Mouse (Mus musculus): ENCODE results near the gene Zfp664.

Gene Zfp664

DNA sequence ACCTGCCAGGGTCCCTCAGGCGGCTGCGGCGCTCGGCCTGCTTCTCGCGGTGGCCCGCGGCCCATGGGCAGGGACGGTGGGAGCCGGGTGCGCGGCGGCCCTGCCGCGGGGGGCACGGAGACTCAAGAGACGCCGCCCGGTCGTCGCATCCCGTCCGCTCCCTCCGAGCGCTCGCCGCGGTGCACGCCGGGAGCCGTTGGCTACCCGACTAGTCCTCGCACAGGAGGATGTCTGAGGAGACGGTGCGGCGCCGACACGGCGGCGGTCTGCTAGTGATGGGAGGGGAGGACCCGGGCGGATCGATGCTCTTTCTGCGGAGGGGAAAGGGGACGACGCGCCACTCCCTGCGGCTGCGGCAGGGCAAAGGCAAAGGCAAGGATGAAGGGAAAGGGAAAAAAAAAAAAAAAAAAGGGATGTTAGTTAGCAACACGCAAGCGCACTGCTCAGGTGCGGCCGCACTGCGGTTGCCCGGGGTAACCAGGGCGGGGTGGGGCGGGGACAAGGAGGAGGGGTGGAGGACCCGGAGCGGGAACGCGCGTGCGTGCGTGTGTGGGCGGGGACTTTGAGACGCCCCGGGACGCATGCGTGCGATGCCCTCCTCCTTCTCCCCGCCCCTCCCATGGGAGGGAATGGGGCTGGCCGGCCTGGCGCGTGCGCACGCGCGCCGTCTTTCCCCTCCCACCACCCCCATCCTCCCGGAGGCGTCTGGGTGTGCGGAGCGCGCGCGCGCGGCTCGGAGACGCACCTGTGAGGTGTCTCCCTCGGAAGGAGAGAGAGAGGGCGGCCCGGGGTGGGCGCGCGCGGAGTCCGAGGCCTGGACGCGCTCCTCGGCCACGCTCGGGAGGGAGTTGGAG, at the start of gene Zfp664, which contains the start of gene Ccdc92:
Zfp664 (plus strand) TSS at position 679 of the 854 bp plus-strand sequence.
Ccdc92 (minus strand) TSS at position 412 of the 854 bp plus-strand sequence.
- peak; percentile 99 for DNase-seq (ENCODE audit: low read depth, low spot score)

DNA sequence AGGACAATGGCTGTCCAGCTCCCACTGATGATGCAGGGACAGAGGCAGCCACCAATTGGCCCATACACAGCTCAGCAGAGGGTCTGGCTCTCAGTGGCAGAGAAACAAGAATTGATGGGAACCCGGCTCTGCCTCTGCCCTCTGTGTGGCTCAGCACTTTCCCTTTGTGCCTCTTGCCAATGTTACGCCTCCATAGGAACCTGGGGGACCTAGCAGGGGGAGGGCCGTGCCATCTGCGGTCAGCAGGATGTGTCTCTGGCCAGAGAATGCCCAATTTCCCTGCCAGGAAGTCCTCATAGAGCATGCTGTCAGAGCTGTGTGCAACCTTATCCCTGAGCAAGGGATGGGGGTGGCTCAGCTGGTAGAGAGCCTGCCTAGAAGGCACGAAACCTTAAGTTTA, 47.7 kb upstream of the Zfp664 start:
- DNase-seq (ENCODE audit: low read depth, low spot score), result no peak

DNA sequence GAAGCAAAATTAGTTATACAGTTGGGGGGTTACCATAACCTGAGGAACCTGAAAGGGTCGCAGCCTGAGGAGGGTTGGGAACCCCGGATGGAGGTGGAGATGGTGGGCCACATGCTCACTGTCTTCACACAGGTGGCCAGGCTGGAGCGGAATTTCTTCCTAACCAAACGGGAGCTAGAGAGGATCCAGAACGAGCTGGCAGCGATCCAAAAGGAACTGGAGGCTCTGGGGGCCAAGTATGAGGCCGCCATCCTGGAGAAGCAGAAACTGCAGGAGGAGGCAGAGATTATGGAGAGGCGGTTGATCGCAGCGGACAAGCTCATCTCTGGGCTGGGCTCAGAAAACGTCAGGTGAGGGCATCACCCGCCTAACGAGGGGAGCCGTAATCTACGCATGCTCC, 45.4 kb upstream of the Zfp664 start:
- DNase-seq (ENCODE audit: low read depth, low spot score), result no peak

GRCm38 (mm10) chr5:124822128-124822894, 40.2 kb upstream of the Zfp664 start:
- DNase-seq (ENCODE audit: low read depth, low spot score), result no peak

DNA sequence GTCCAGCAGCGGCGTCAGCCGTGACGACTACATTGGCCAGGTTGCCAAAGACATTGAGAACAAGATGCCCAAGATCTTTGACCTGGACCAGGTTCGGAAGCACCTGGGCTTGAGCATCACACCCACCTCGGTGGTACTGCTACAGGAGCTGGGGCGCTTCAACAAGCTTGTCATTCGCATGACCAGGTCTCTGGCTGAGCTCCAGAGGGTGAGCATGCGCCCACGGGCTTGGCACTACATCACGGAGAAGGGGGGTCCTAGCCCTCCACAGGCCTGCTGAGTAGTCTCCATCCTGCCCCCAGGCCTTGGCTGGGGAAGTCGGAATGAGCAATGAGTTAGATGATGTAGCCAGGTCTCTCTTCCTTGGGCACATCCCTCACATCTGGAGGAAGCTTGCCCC, 32.2 kb upstream of the Zfp664 start:
- DNase-seq (ENCODE audit: low read depth, low spot score), result no peak

- no peak for DNase-seq (ENCODE audit: low read depth, low spot score)
Measured at GRCm38 (mm10) chr5:124835218-124835617, 27.3 kb upstream of the Zfp664 start.

GRCm38 (mm10) chr5:124836075-124836474, 26.4 kb upstream of the Zfp664 start:
- no peak for DNase-seq (ENCODE audit: low read depth, low spot score)

DNA sequence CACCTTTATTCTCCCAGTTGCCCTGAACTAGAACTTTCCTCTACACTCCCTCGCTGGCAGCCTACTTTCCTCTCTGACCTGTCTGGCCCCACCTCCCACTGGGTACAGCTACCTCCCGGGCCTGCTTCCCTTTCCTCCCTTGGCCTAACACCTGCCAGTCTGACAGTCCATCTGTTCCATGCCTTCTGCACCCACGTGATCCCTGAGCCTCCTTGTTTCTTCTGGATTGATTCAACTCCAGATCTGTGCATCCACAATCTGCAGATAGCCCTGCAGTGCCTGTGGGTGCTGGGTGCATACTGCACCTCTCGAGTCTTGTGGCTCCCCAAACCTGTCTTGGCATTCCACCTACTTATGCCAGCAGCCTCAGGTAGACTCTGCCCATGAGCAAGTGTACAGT, 25.9 kb upstream of the Zfp664 start:
- DNase-seq (ENCODE audit: low read depth, low spot score), result no peak

- no peak for DNase-seq (ENCODE audit: low read depth, low spot score)
Measured at GRCm38 (mm10) chr5:124840202-124840601, 22.3 kb upstream of the Zfp664 start.

GRCm38 (mm10) chr5:124840669-124841068, 21.8 kb upstream of the Zfp664 start:
- no peak for DNase-seq (ENCODE audit: low read depth, low spot score)

DNA sequence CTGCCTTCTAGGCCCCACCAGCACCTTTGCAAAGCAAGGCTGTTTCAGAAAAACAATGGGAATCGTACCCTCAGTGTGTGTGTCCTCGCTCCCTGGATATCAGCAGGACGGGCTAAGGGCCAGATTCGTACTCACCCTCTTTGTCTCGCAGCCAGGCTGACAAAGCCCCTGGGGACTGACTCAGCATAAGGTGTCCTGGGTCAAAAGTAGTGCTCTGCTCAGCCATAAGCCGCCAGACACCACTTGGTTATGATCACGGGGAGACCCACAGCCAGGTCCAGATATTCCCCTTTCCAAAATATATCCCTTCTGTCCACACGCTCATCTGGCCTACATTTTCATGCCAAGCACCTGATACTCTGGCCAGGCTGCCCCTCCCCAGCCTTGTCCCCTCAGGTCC, 19.1 kb upstream of the Zfp664 start:
- DNase-seq (ENCODE audit: low read depth, low spot score), result no peak

GRCm38 (mm10) chr5:124844929-124845328, 17.6 kb upstream of the Zfp664 start:
- no peak for DNase-seq (ENCODE audit: low read depth, low spot score)

- no peak for DNase-seq (ENCODE audit: low read depth, low spot score)
Measured at GRCm38 (mm10) chr5:124847014-124847413, 15.5 kb upstream of the Zfp664 start.

DNA sequence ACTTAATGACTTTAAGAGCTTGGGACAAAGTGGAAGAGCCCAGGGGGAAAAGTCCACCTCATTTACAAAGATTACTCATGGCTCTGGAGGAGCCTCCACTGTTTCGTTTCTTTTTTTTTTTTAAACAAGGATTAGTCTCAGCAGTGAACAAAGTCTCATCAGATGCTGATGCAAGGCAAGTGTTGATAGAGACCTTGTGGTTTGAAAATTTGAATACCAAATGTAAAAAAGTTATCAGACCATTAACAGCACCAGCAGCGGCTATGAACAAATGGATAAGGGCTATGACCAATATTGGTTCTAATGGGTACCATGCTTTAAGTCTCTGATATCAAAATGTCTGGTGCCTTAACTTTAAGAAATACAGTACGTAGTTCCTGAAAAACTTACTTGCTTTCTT, 13.5 kb upstream of the Zfp664 start:
- DNase-seq (ENCODE audit: low read depth, low spot score), result no peak

DNA sequence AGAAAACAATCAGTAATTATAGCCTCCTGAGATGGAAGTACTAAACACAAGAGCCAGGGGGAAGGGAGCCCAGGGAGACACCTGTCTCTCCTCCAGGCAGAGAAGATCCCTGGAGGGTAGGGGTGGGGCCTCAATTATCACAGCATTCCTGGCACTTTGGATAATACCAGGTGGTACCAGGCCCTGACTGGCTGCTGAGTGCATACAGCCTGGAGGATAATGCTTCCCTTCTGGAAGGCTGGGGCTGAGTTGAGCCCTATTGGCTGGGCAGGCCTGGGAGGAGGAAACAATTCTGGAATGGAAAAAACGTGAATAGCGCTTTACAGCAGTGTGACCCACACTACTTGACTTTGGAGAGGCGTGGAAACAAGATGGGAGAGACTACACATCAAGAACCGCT, 10.9 kb upstream of the Zfp664 start:
- DNase-seq (ENCODE audit: low read depth, low spot score), result no peak

DNA sequence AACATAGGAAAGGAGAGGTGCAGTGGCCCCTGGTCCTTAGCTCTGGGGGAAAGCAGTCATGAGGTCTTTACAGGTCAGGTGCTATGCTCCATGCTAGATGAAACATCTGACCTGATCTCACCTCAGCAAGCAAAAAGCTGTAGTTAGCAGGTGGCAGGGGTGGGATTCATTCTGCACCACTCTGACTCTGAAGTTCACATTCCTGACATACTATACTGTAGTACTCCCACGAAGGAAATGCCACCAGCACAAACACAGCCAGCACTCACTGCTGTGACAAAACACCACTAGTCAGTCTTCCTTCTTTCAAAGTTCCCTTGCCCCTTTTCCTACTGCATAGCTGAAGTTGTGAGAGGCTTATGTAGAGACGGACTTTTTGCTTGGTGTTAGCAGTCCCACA, 10.2 kb upstream of the Zfp664 start:
- DNase-seq (ENCODE audit: low read depth, low spot score), result no peak

DNA sequence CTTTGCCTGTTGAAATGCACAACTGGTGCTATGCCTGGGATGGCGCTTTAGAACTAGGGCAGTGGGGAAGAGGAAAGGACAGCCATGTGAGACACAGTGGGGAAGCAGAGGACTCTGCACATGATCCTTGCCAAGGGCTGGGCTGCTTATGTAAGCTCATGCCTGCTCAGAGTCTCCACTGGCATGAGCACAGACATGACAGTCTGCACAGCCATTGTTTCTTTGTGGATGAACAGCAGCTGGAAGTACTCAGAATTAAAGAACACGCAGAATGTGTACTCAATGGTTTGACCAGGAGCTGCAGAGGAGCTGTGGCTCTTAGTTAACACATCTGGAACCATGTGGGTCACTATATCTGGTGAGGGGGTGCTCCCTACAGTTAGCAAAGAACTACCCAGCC, 9.4 kb upstream of the Zfp664 start:
- DNase-seq (ENCODE audit: low read depth, low spot score), result no peak

GRCm38 (mm10) chr5:124854202-124854601, 8.3 kb upstream of the Zfp664 start:
- no peak for DNase-seq (ENCODE audit: low read depth, low spot score)

DNA sequence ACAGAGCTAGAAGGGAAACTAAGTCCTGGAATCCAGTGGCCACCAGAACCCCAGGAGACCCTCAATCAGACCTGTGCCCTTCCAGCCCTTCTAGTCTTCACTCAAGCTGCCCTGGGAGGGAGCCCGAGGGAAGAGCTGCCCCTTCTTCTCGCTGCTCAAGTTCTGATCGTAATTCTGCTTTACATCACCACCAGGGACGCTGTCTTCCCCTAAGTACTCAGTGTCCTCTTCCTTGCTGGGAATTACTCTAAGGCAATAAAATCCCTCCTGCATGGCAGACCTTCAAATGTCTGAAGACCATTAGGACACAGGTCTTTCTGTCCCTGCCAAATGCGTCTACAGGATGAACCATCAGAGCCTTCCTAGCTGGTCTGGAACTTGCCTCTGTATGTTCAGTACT, 2.5 kb upstream of the Zfp664 start:
- DNase-seq (ENCODE audit: low read depth, low spot score), result peak; percentile 55

DNA sequence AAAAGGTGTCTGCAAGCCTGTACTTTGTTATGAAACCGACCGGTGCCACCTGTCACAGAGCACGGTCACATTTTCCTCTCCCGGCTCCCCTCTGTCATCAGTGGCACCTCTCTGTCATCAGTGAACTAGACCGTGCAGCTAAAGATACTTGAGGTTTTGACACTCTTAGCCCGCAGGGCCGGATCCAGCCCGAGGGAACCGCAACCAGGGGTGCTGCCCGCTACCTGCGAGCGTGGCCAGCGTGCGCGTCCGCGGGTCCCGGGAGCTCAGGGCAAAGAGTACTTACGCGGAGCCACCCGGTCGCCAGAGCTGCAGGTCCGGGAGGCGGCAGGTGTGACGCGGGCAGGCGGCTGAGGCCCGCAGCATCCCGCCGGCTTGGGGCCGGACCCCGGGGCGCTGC, 1.0 kb upstream of the Zfp664 start:
- DNase-seq (ENCODE audit: low read depth, low spot score), result no peak

- DNase-seq (ENCODE audit: low read depth, low spot score), result peak; percentile 41
Measured at GRCm38 (mm10) chr5:124862871-124863741, 615 bp downstream of the Zfp664 start.

GRCm38 (mm10) chr5:124868981-124869380, 6.5 kb downstream of the Zfp664 start:
- peak; percentile 45 for DNase-seq (ENCODE audit: low read depth, low spot score)
